Mouse (Mus musculus): Measurements from ENCODE around the gene Hist1h1d.
"Not testable (repeated sequence)": the region's sequence is repeated elsewhere in the genome, so short reads cannot be mapped to it uniquely, and the experiment has no call there.

The Hist1h1d gene

DNA sequence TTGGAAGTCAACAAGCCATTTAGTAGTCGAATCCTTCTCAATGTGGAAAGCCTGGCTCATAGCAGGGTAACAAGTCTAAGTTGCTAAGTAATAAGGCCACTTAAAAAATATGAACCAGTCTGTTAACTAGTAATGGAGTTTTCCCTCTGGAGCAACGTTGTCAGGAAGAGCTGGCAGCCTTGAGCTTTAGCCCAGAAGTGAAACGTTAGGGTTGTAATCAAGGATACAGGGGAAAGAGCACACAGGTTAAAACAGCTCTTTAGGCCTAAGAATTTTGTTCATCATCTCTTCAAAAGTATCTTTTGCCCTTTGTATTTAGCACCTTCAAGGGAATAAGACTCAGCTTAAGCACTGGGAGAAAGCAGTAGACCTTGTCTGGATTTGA, 2.3 kb upstream of the Hist1h1d start:
- DNase-seq = no peak

DNA sequence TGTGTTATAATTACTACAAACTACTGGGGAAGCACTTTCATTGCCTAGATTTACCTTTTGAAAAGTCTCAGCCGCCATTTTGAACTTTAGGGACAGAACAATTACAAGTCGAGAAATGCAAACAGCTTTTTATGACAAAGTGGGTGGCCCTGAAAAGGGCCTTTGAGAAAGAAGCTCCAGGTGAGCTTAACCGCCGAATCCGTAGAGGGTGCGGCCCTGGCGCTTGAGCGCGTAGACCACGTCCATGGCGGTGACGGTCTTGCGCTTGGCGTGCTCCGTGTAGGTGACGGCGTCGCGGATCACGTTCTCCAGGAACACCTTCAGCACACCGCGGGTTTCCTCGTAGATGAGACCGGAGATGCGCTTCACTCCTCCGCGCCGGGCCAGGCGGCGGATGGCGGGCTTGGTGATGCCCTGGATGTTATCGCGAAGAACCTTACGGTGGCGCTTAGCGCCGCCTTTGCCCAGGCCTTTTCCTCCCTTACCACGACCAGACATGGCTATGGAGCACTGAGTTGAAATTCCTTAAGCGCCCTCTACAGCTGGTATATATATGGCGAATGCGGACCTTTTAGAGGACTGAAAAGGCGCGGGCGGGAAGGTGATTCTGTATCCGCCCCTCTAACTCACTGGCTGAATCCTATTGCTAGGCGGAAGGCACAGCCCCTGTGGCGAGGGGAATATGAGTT, 1.8 kb upstream of the Hist1h1d start, which contains the start of gene Hist1h4f:
Gene Hist1h4f (minus strand): TSS at position 503 of the 689 bp plus-strand sequence.
- peak; percentile 84 to 88 for DNase-seq

DNA sequence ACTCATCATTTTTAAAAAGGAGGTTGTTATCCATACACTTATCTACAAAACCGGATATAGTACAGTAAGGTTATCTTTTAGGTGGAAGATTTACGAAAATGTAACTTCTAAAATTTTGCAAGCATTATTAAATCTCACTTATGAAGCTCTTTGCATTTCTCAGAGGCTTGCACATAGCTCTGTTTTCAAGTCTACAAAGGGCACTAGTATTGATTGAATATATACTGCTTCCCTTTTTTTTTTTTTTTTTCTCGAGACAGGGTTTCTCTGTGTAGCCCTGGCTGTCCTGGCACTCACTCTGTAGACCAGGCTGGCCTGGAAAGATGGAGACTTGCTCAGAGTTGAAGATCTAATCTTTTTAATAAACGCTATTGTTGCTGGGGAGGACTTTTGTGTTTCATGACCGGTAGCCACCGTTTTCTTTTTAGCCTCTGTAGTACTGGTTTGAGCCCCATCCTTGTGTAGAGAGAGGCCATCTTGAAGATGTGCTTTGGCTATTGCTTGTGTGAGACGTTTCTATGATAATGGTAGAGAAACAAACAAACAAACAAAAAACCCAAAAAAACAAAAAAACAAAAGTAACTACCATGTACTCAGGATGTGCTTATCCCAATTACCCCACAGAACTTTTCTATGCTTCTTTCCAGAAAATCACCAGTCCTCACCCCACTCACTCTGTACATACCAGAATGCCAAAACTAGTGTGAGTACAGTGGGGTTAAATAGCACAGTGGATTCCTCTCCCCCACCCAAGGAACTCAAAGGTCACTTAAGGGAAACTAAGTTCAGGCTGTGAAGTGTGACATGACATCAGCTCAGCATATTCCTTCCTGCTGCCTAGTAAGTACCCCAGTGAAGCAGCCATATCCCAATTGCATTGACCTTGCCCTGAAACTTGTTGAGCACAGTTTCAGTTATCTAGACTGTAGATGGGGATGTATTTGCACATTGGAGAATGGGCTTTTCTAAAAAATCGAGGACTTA, 839 bp upstream of the Hist1h1d start:
- DNase-seq = no peak

- no peak for DNase-seq
Observed at GRCm38 (mm10) chr13:23554393-23554792, 1.3 kb downstream of the Hist1h1d start.

DNA sequence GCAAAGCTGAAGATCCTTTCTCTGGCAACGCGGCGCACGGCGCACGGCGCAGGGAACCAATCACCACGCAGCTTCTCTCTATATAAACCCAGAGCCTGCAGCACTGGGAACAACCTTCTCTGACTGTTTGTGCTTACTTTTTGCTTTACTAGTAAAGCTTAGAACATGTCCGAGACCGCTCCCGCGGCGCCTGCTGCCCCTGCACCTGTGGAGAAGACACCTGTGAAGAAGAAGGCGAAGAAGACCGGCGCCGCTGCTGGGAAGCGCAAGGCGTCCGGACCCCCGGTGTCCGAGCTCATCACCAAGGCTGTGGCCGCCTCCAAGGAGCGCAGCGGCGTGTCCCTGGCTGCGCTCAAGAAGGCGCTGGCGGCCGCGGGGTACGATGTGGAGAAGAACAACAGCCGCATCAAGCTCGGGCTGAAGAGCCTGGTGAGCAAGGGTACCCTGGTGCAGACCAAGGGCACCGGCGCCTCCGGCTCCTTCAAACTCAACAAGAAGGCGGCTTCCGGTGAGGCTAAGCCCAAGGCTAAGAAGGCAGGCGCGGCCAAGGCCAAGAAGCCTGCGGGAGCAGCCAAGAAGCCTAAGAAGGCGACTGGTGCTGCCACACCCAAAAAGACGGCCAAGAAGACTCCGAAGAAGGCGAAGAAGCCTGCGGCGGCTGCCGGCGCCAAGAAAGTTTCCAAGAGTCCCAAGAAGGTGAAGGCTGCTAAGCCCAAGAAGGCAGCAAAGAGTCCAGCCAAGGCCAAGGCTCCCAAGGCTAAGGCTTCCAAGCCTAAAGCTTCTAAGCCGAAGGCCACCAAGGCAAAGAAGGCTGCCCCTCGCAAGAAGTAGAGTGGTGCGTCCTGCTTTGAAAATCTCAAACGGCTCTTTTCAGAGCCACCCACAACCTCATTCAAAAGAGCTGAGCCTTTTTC, 2.1 kb downstream of the Hist1h1d start:
- peak; percentile 87 to 93 for DNase-seq

- peak; percentile 54 to 59 for DNase-seq
Observed at GRCm38 (mm10) chr13:23555839-23556416, 2.9 kb downstream of the Hist1h1d start.

DNA sequence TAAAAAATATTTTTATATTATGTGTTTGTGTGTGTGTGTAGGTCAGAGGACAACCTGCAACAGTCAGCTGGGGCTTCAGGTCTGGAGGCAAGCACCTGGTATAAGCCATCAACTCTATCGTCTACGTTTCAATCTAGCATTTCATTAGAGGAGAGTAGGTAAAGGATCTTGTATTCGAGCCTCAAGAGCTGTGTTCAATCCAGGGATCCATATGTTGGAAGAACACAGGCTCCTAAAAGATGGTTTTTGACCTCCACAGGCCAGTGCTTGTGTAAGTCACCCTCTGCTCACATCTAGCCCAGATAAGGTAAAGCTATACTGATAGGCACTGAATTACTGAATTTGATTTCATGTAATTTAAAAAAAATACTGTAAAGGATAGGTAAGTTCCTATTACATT, 3.8 kb downstream of the Hist1h1d start:
- no peak for DNase-seq

- DNase-seq = not testable (repeated sequence)
Observed at GRCm38 (mm10) chr13:23560699-23561098, 7.6 kb downstream of the Hist1h1d start.

DNA sequence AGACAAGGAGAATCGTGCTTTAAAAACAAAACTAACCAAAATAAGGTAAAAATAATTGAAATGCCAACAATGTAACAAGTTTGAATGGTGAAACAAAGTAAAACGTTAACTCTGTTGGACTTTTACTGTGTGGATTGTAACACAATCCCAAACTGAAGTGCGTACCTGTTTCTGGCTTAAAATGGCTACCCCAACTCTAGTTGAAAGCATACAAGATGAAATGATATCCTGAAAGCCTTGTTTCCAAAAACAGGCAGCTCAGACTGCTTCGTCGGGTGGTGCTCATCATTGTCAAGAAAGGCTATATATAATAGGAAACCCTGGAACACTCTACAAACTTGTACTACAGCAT, 8.4 kb downstream of the Hist1h1d start:
- DNase-seq = not testable (repeated sequence)

- peak; percentile 86 to 90 for DNase-seq
Observed at GRCm38 (mm10) chr13:23561883-23562659, 9.0 kb downstream of the Hist1h1d start, which contains the start of gene Hist1h3e. Gene Hist1h3e (minus strand): TSS chr13:23562369.

- no peak for DNase-seq
Observed at GRCm38 (mm10) chr13:23562699-23563462, 9.8 kb downstream of the Hist1h1d start.

DNA sequence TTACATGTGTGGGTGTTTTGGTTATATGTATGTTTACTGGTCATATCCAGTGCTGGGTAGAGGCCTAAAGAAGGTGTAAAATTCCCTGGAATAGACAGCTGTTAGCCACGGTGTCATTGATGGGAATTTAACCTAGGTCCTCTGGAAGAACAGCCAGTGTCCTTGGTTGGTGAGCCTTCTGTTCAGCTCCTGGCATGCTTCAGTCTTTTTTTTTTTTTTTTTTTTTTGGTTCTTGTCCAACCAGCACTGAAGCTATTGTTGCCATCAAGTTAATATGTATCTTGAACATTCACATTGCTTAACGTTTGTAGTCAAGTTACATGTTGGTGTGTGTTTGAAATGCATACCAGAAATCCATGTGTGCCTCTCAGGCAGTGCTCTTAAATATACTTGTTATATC, 11.4 kb downstream of the Hist1h1d start:
- no peak for DNase-seq

- DNase-seq = not testable (repeated sequence)
Observed at GRCm38 (mm10) chr13:23570261-23571021, 17.4 kb downstream of the Hist1h1d start.

DNA sequence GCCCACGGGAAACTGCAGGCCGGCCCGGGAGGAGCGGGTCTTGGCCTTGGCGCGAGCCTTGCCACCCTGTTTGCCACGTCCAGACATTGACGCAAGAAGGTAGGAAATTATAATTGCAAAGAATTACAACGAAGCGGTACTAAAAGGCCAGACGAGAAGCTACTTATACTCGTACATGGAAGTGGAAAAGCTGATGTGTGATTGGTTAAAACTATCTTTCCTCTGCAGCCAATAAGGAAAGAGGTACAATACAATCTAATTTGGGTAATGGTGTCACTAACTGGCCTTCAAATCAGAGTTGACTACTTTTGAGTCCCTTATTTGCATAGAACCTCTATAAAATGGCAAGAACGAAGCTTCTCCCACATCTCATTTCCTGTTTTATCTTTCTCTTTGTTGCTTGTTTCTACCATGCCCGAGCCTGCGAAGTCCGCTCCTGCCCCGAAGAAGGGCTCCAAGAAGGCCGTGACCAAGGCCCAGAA, 18.0 kb downstream of the Hist1h1d start, which contains the start of the genes Hist1h2ae and Hist1h2bg:
Gene Hist1h2ae (minus strand): TSS at position 199 of the 482 bp plus-strand sequence.
Gene Hist1h2bg (plus strand): TSS at position 375 of the 482 bp plus-strand sequence.
- DNase-seq = peak; percentile 75 to 81

DNA sequence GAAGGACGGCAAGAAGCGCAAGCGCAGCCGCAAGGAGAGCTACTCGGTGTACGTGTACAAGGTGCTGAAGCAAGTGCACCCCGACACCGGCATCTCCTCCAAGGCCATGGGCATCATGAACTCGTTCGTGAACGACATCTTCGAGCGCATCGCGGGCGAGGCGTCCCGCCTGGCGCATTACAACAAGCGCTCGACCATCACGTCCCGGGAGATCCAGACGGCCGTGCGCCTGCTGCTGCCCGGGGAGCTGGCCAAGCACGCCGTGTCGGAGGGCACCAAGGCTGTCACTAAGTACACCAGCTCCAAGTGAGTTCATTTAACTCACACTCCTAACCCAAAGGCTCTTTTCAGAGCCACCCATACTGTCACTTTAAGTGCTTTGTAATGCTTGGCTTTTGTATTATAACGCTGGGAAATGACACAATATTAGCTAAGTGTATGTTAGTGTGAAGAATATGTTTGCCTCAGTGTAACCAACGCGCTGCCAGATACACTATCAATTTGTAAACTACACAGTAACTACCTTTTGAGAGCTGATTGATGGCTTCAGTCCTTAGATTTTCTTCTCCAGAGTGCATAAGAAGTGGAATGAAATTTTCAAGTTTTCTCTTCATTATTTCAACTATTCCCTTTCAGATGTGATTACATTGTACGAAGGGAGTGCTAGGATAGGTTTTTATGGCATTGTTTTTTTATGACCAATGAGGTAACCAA, 18.6 kb downstream of the Hist1h1d start:
- not testable (repeated sequence) for DNase-seq

DNA sequence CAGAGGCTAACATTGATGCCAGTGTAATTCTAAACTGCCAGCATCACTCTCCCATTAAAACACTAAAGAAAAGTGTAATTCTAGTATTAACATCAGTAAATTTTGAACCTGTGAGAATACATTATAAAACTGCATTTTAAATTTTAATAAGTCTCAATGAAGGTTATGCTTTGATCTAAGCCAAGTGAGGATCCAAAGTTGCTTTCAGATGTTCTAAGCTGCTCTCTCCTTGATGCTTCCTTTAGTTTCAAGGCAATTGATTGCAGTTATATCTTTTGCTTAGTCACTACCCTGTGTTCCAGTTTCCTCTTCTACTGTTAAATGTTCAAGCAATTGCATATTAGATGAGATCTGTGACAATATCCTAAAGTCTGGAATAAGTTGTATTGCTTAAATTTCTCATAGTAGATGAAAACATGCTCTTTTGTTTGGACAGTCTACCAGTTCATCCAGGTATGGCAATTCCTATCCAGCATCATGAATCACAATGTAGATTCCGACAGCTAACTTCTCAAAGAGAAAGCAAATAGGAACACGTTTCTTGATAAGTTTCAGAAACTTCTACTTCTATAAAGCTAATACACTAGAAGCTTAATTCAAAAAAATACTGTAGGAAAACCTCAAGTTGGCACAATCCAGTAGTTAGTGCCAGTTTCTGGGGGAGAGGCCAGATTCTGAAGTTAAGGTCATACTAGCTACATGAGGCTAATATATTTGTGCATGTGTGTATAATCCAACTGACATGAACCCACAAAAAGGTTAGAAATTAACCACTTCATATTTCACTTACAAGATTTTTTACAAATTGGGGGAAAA, 19.4 kb downstream of the Hist1h1d start:
- no peak for DNase-seq

- peak in 1 of 2 experiments; percentile 40 for DNase-seq
Observed at GRCm38 (mm10) chr13:23573034-23573897, 20.2 kb downstream of the Hist1h1d start.
